Mouse (Mus musculus): ENCODE results near the gene Nphs1. TPM values are rescaled to one million over a fixed set of nuclear protein-coding genes. Genes with fewer than 3 reads are reported as not detected.

The Nphs1 gene
- polyA plus RNA-seq, 1 experiment: 1.8 TPM

GRCm38 (mm10) chr7:30508061-30508460 is 49.9 kb downstream of the Nphs1 start:
- Histone ChIP-seq H3K27me3 (ENCODE audit: control insufficient read depth, insufficient read depth, low read length) (no peaks in the 10 kb centered on the region), H3K27ac (ENCODE audit: insufficient read depth, low read length) (no peak overlapping the region), H3K4me3 (ENCODE audit: extremely low read depth, insufficient read depth, insufficient read length) (no peak overlapping the region), H3K4me1 (ENCODE audit: control insufficient read depth, insufficient read depth, insufficient read length) (no peaks in the 10 kb centered on the region), H3K36me3 (ENCODE audit: control insufficient read depth, insufficient read depth, low read length) (no peaks in the 10 kb centered on the region)
- TF ChIP-seq POLR2A (IDR thresholded peaks at IDR 0.05; ENCODE audit: low read depth, low read length) (no peak), CTCF (IDR thresholded peaks at IDR 0.05; ENCODE audit: extremely low read depth, insufficient read depth, insufficient read length, insufficient replicate concordance) (no peak)
- 23% methylated on average over 4 of the region's 4 CpGs for WGBS
- DNase-seq (ENCODE audit: low read depth in 1 of 2, low spot score in 2 of 2): no peak

DNA sequence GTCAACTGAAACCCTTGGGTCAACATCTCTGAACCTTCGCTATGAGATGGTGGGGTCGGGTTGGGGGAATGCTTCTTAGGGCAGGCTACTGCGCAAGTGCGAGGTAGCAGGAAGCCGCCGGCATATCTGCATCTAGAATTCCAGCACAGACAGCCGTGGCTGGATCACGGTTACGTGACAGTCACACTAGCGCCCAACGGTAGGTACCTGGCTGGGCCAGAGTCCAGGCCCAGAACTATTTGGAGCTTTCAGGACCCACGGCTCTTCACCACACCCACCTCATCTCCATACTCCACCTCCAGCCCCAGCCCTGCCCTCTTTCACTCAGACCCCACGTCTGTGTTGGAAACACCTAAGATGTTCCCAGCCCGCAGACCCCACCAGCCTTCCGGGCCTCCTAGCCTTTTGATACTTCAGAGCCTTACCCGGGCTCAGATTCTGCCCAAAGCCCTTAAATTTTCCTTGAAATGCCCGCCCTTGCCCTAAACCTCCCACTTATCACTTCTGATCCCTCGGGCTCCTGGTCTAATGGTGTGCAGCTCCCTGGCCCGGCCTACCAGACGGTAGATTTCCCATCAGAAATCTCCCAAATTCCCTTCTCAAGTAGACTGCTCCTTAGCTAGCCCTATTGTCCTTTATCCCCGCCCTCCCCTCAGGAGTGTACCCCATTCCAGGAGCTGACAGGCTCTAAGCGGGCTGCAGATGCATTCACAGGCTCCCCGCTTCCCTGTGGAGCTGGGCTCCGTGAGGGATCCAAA is 57.1 kb downstream of the Nphs1 start:
- WGBS: 76% methylated on average over 24 of the region's 24 CpGs
- Histone ChIP-seq H3K4me1 (ENCODE audit: control insufficient read depth, insufficient read depth, insufficient read length) (no peaks in the 10 kb centered on the region), H3K27me3 (ENCODE audit: control insufficient read depth, insufficient read depth, low read length) (no peaks in the 10 kb centered on the region), H3K4me3 (ENCODE audit: extremely low read depth, insufficient read depth, insufficient read length) (no peak overlapping the region), H3K36me3 (ENCODE audit: control insufficient read depth, insufficient read depth, low read length) (no peaks in the 10 kb centered on the region), H3K27ac (ENCODE audit: insufficient read depth, low read length) (no peak overlapping the region)
- DNase-seq (ENCODE audit: low read depth in 1 of 2, low spot score in 2 of 2): no peak
- TF ChIP-seq CTCF (IDR thresholded peaks at IDR 0.05; ENCODE audit: extremely low read depth, insufficient read depth, insufficient read length, insufficient replicate concordance) (no peak), POLR2A (IDR thresholded peaks at IDR 0.05; ENCODE audit: low read depth, low read length) (no peak)

- Histone ChIP-seq H3K27ac (ENCODE audit: insufficient read depth, low read length) (no peak overlapping the region), H3K4me3 (ENCODE audit: extremely low read depth, insufficient read depth, insufficient read length) (no peak overlapping the region), H3K4me1 (ENCODE audit: control insufficient read depth, insufficient read depth, insufficient read length) (no peaks in the 10 kb centered on the region), H3K27me3 (ENCODE audit: control insufficient read depth, insufficient read depth, low read length) (no peaks in the 10 kb centered on the region), H3K36me3 (ENCODE audit: control insufficient read depth, insufficient read depth, low read length) (no peaks in the 10 kb centered on the region)
- 53% methylated on average over 8 of the region's 8 CpGs for WGBS
- no peak for DNase-seq (ENCODE audit: low read depth in 1 of 2, low spot score in 2 of 2)
- no peak for TF ChIP-seq POLR2A (IDR thresholded peaks at IDR 0.05; ENCODE audit: low read depth, low read length)
- TF ChIP-seq CTCF (IDR thresholded peaks at IDR 0.05; ENCODE audit: extremely low read depth, insufficient read depth, insufficient read length, insufficient replicate concordance): no peak
These were observed 60.2 kb downstream of the Nphs1 start for GRCm38 (mm10) chr7:30518325-30518724.

GRCm38 (mm10) chr7:30520396-30520795 is 62.3 kb downstream of the Nphs1 start:
- H3K4me1 ChIP-seq (ENCODE audit: control insufficient read depth, insufficient read depth, insufficient read length): no peaks in the 10 kb centered on the region
- no peak for DNase-seq (ENCODE audit: low read depth in 1 of 2, low spot score in 2 of 2)
- no peak overlapping the region for H3K27ac ChIP-seq (ENCODE audit: insufficient read depth, low read length)
- no peaks in the 10 kb centered on the region for H3K27me3 ChIP-seq (ENCODE audit: control insufficient read depth, insufficient read depth, low read length)
- WGBS: 65% methylated on average over 4 of the region's 4 CpGs
- H3K36me3 ChIP-seq (ENCODE audit: control insufficient read depth, insufficient read depth, low read length): no peaks in the 10 kb centered on the region
- H3K4me3 ChIP-seq (ENCODE audit: extremely low read depth, insufficient read depth, insufficient read length): no peak overlapping the region
- TF ChIP-seq POLR2A (IDR thresholded peaks at IDR 0.05; ENCODE audit: low read depth, low read length) (no peak), CTCF (IDR thresholded peaks at IDR 0.05; ENCODE audit: extremely low read depth, insufficient read depth, insufficient read length, insufficient replicate concordance) (no peak)

DNA sequence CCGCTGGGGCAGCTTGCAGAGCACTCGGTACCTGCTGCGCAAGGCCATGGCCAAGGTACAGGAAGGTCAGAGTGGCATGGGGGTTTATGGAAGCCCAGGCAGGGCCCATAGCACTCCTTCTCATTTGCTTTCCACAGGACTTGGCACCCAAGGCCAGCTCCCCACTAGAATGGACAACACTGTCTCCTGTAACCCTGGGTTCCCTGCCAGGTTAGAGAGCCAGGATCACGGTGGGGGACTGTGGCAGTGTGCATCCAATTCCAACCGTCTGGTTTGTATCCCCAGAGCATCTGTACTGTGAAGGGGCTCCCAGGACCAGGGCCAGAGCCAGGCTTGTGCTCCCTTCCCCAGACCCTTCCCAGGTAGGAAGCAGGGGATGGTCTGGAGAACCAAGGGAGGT is 62.7 kb downstream of the Nphs1 start:
- no peaks in the 10 kb centered on the region for H3K4me1 ChIP-seq (ENCODE audit: control insufficient read depth, insufficient read depth, insufficient read length)
- H3K36me3 ChIP-seq (ENCODE audit: control insufficient read depth, insufficient read depth, low read length): no peaks in the 10 kb centered on the region; the same call in 1 of the 2 replicates
- no peak overlapping the region for H3K4me3 ChIP-seq (ENCODE audit: extremely low read depth, insufficient read depth, insufficient read length)
- TF ChIP-seq POLR2A (IDR thresholded peaks at IDR 0.05; ENCODE audit: low read depth, low read length): no peak
- no peak for TF ChIP-seq CTCF (IDR thresholded peaks at IDR 0.05; ENCODE audit: extremely low read depth, insufficient read depth, insufficient read length, insufficient replicate concordance)
- 91% methylated on average over 5 of the region's 5 CpGs for WGBS
- no peak for DNase-seq (ENCODE audit: low read depth in 1 of 2, low spot score in 2 of 2)
- no peak overlapping the region for H3K27ac ChIP-seq (ENCODE audit: insufficient read depth, low read length)
- H3K27me3 ChIP-seq (ENCODE audit: control insufficient read depth, insufficient read depth, low read length): no peaks in the 10 kb centered on the region

DNA sequence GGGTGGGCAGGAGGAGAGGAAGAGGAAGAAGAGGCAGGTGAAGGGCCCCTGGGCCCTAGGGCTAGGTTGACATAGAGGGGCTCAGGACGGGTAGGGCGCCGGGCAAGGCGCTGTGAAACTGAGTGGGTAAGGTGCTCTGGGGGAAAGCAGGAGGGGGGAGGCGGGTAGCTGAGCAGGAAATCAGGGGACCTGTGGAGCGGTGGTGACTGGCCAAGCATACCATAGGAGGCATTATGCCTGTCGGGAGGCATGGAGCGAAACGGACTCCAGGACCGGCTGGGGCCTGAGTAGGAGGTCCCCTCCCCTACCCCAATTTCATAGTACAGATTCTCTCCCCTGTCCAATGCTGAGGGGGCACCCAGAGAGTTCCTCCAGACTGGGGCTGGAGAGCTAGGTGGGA is 64.8 kb downstream of the Nphs1 start:
- no peak for DNase-seq (ENCODE audit: low read depth in 1 of 2, low spot score in 2 of 2)
- TF ChIP-seq POLR2A (IDR thresholded peaks at IDR 0.05; ENCODE audit: low read depth, low read length): no peak
- no peak for TF ChIP-seq CTCF (IDR thresholded peaks at IDR 0.05; ENCODE audit: extremely low read depth, insufficient read depth, insufficient read length, insufficient replicate concordance)
- no peak overlapping the region for H3K27ac ChIP-seq (ENCODE audit: insufficient read depth, low read length)
- H3K4me3 ChIP-seq (ENCODE audit: extremely low read depth, insufficient read depth, insufficient read length): no peak overlapping the region
- 93% methylated on average over 10 of the region's 10 CpGs for WGBS
- no peaks in the 10 kb centered on the region for H3K27me3 ChIP-seq (ENCODE audit: control insufficient read depth, insufficient read depth, low read length)
- no peaks in the 10 kb centered on the region; the same call in 1 of the 2 replicates for H3K36me3 ChIP-seq (ENCODE audit: control insufficient read depth, insufficient read depth, low read length)
- H3K4me1 ChIP-seq (ENCODE audit: control insufficient read depth, insufficient read depth, insufficient read length): no peaks in the 10 kb centered on the region

GRCm38 (mm10) chr7:30524487-30524886 is 66.4 kb downstream of the Nphs1 start:
- no peak overlapping the region for H3K27ac ChIP-seq (ENCODE audit: insufficient read depth, low read length)
- 43% methylated on average over 6 of the region's 6 CpGs for WGBS
- H3K36me3 ChIP-seq (ENCODE audit: control insufficient read depth, insufficient read depth, low read length): no peaks in the 10 kb centered on the region; the same call in none of the 2 replicates
- H3K4me1 ChIP-seq (ENCODE audit: control insufficient read depth, insufficient read depth, insufficient read length): no peaks in the 10 kb centered on the region
- no peak overlapping the region for H3K4me3 ChIP-seq (ENCODE audit: extremely low read depth, insufficient read depth, insufficient read length)
- DNase-seq (ENCODE audit: low read depth in 1 of 2, low spot score in 2 of 2): no peak
- H3K27me3 ChIP-seq (ENCODE audit: control insufficient read depth, insufficient read depth, low read length): no peaks in the 10 kb centered on the region
- no peak for TF ChIP-seq CTCF (IDR thresholded peaks at IDR 0.05; ENCODE audit: extremely low read depth, insufficient read depth, insufficient read length, insufficient replicate concordance)
- TF ChIP-seq POLR2A (IDR thresholded peaks at IDR 0.05; ENCODE audit: low read depth, low read length): no peak
